In genomic region chr11:61183820-61184219, GRCm38 (mm10) we compare ENCODE assay signal across 25 mouse cellular contexts. TPM values are rescaled to one million over a fixed set of nuclear protein-coding genes. Genes with fewer than 3 reads are reported as not detected.
"Had no signal": no experiment of that assay in that cellular context is flagged by ENCODE, and none has a peak within 500 bp of the region (broad histone marks: within the 10 kb centered on the region; RNA-seq: fewer than 3 reads in every experiment).

No protein-coding gene starts in this region.

- H3K9ac ChIP-seq: kidney, embryonic 15.5 days; limb, embryonic 13.5 days; liver, embryonic 14.5 days; liver, postnatal 0 days; lung, embryonic 15.5 days; midbrain, embryonic 12.5 days; neural tube, embryonic 13.5 days; stomach, embryonic 15.5 days had no signal

- H3K27ac ChIP-seq: kidney, embryonic 15.5 days; limb, embryonic 13.5 days; liver, embryonic 14.5 days; lung, embryonic 15.5 days; midbrain, embryonic 12.5 days; neural tube, embryonic 13.5 days; stomach, embryonic 15.5 days had no signal

- H3K9me3 ChIP-seq: kidney, embryonic 15.5 days; lung, embryonic 15.5 days; midbrain, embryonic 12.5 days; neural tube, embryonic 13.5 days; stomach, embryonic 15.5 days had no signal

- H3K4me3 ChIP-seq: kidney, embryonic 15.5 days; limb, embryonic 13.5 days; lung, embryonic 15.5 days; midbrain, embryonic 12.5 days; myocyte; neural tube, embryonic 13.5 days; stomach, embryonic 15.5 days had no signal

- H3K36me3 ChIP-seq: kidney, embryonic 15.5 days; limb, embryonic 13.5 days; lung, embryonic 15.5 days; midbrain, embryonic 12.5 days; neural tube, embryonic 13.5 days; stomach, embryonic 15.5 days had no signal

- H3K4me1 ChIP-seq: kidney, embryonic 15.5 days; lung, embryonic 15.5 days; midbrain, embryonic 12.5 days; neural tube, embryonic 13.5 days; stomach, embryonic 15.5 days had no signal

- H3K4me2 ChIP-seq: kidney, embryonic 15.5 days; limb, embryonic 13.5 days; liver, embryonic 11.5 days; lung, embryonic 15.5 days; midbrain, embryonic 12.5 days; neural tube, embryonic 13.5 days; stomach, embryonic 15.5 days had no signal

- DNase-seq: kidney, adult 11 months; kidney, adult 8-10 months; kidney, postnatal 14 days; kidney, postnatal 4 days; left cerebral cortex, postnatal 4 days; liver, postnatal 0 days; lung, postnatal 14 days; lung, postnatal 4 days; retina, postnatal 1 day; right cerebral cortex, postnatal 25 days; spleen, adult 18-20 months; thymus, postnatal 25 days had no signal

- H3K27me3 ChIP-seq: kidney, embryonic 15.5 days; limb, embryonic 13.5 days; lung, embryonic 15.5 days; midbrain, embryonic 12.5 days; neural tube, embryonic 13.5 days; stomach, embryonic 15.5 days had no signal

- ATAC-seq: liver, postnatal 0 days; midbrain, embryonic 16.5 days had no signal

RNA-seq across cellular contexts. Expression of gene Aldh3a1, which starts 23.5 kb away (rescaled TPM):
- total RNA-seq: megakaryocyte progenitor cell, adult 5-6 weeks; megakaryocyte-erythroid progenitor cell, adult 5-6 weeks; monocyte, adult 5-6 weeks had no signal
- polyA plus RNA-seq: liver, embryonic 11.5 days; midbrain, embryonic 12.5 days; neural tube, embryonic 13.5 days had no signal
